Mouse (Mus musculus): ENCODE data around the gene Tcl1b4. TPM values are rescaled to one million over a fixed set of nuclear protein-coding genes. Genes with fewer than 3 reads are reported as not detected.
"Not testable (repeated sequence)": the region's sequence is repeated elsewhere in the genome, so short reads cannot be mapped to it uniquely, and the experiment has no call there.

Tcl1b4 gene
- total and polyA plus RNA-seq, 2 experiments from 2014 or later, result not detected

- not testable (repeated sequence) for H3K4me2 ChIP-seq (ENCODE audit: low read depth, low read length); H3K27me3 ChIP-seq (ENCODE audit: insufficient read depth, low read length); H3K9ac ChIP-seq (replicated peaks; ENCODE audit: low read length); DNase-seq (ENCODE audit: low spot score); H3K4me3 ChIP-seq (ENCODE audit: low read length); H3K36me3 ChIP-seq (ENCODE audit: insufficient read depth, low read length); H3K4me1 ChIP-seq (ENCODE audit: insufficient read depth, low read length); ATAC-seq; H3K9me3 ChIP-seq (ENCODE audit: low read length); H3K27ac ChIP-seq
- WGBS, result 47% methylated on average over 2 of the region's 2 CpGs
- peak; percentile 49 for TF ChIP-seq CTCF (IDR thresholded peaks at IDR 0.05; ENCODE audit: low read depth)
These were observed 12.8 kb upstream of the Tcl1b4 start for GRCm38 (mm10) chr12:105188980-105189379.

DNA sequence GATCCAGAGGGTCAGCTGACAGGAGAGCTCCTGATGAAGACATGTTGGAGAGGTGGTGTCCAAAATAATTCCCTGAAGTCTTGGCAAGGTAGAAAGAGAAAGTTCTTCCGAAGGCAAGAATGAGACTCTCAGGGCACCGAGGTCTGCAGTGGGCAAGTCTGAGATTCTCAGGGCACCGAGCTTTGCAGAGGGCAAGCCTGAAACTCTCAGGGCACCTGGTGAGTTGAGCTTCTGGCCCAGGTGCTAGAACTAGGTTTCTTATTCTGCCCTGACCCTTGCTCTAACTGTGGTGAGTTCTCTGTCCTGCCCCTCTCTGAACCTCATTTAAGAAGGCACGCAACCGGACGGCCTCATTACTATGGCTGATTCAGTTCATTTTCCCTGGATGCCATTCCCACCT is 11.0 kb upstream of the Tcl1b4 start, which contains the start of gene Tcl1b3:
TSS of gene Tcl1b3 (plus strand) at position 301 of the 400 bp plus-strand sequence.
- H3K4me3 ChIP-seq (ENCODE audit: low read length); H3K9ac ChIP-seq (replicated peaks; ENCODE audit: low read length); DNase-seq (ENCODE audit: low spot score); H3K9me3 ChIP-seq (ENCODE audit: low read length); ATAC-seq; H3K4me2 ChIP-seq (ENCODE audit: low read depth, low read length); H3K27me3 ChIP-seq (ENCODE audit: insufficient read depth, low read length); H3K36me3 ChIP-seq (ENCODE audit: insufficient read depth, low read length); H3K27ac ChIP-seq; H3K4me1 ChIP-seq (ENCODE audit: insufficient read depth, low read length): not testable (repeated sequence)
- WGBS, result 91% methylated on average over 6 of the region's 6 CpGs

- not testable (repeated sequence) for H3K27ac ChIP-seq; H3K9ac ChIP-seq (replicated peaks; ENCODE audit: low read length); H3K4me2 ChIP-seq (ENCODE audit: low read depth, low read length); DNase-seq (ENCODE audit: low spot score); H3K27me3 ChIP-seq (ENCODE audit: insufficient read depth, low read length); H3K4me3 ChIP-seq (ENCODE audit: low read length); H3K36me3 ChIP-seq (ENCODE audit: insufficient read depth, low read length); H3K4me1 ChIP-seq (ENCODE audit: insufficient read depth, low read length); H3K9me3 ChIP-seq (ENCODE audit: low read length)
- WGBS, result 15% methylated on average over 7 of the region's 7 CpGs
- 0 out of 2 replicates have a peak, but pooled peaks have one; percentile 32 for ATAC-seq
These were observed 1.9 kb upstream of the Tcl1b4 start for GRCm38 (mm10) chr12:105199684-105200497.

DNA sequence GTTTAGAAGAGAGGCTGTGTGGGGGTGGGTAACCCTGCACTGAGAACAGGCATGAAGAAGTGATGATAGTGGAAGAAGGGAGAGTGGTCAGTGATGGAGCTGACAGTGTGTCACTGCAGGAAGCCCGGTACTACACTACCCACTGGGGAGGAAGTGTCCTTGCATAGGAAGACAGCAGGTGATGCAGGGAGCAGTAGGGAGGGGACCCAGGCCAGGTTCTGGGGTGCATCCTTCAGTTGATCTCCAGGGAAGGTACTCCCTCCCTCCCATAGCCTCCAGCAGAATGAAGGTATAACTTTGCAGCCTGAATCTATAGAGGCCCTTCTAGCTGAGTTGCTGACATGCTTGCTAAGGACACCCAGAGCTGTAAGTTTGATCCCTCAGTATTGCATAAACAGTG is 5.3 kb downstream of the Tcl1b4 start:
- H3K9ac ChIP-seq (replicated peaks; ENCODE audit: low read length), result no peak overlapping the region
- H3K4me1 ChIP-seq (ENCODE audit: insufficient read depth, low read length), result no peaks in the 10 kb centered on the region
- no peaks in the 10 kb centered on the region for H3K36me3 ChIP-seq (ENCODE audit: insufficient read depth, low read length)
- TF ChIP-seq CTCF (IDR thresholded peaks at IDR 0.05; ENCODE audit: low read depth), result no peak
- WGBS, result 86% methylated on average over 1 of the region's 1 CpGs
- H3K27me3 ChIP-seq (ENCODE audit: insufficient read depth, low read length), result no peaks in the 10 kb centered on the region
- no peak overlapping the region for H3K4me2 ChIP-seq (ENCODE audit: low read depth, low read length)
- ATAC-seq (no peak), DNase-seq (ENCODE audit: low spot score) (no peak)
- H3K9me3 ChIP-seq (ENCODE audit: low read length), result no peaks in the 10 kb centered on the region
- H3K27ac ChIP-seq, result no peak overlapping the region
- no peak overlapping the region for H3K4me3 ChIP-seq (ENCODE audit: low read length)

DNA sequence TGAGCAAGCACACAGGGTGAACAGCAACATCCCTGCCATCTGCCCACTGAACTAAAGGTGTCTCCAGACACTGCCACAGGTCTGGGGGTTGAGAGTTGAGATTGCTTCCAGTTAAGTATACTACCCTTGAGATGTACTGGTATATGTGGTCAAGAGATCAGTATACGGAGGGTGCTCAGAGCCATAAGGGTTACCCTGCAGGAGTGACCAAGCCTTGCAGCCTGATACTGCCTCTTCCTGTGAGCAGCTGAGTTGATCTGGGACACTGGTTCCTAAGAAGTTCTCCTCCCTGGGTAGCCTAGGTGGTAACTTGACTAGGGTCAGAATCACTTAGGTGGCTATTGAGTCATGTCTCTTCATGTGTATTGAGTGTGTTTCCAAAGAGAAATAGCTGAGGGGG is 6.7 kb downstream of the Tcl1b4 start:
- no peak for TF ChIP-seq CTCF (IDR thresholded peaks at IDR 0.05; ENCODE audit: low read depth)
- no peak for DNase-seq (ENCODE audit: low spot score)
- 90% methylated on average over 1 of the region's 1 CpGs for WGBS

DNA sequence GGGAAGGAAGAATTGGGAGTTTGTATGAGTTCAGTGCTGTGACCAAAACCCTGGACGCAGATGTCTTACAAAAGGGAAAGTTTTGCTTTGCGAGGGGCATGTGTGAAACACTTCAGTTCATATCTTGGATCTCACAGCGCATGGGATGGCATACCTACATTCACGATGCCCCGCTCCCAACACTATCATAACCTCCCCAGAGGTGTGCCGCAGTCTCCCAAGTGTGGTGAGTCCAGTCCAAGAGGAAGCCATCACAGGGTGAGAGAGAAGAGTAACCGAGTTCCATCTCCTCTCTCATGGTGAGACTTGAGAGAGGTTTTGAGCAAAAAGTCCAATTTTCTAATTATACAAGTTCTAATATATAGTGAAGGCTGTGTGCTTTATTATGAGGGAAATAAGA is 7.5 kb downstream of the Tcl1b4 start:
- Histone ChIP-seq H3K9me3 (ENCODE audit: low read length) (no peaks in the 10 kb centered on the region), H3K27me3 (ENCODE audit: insufficient read depth, low read length) (no peaks in the 10 kb centered on the region), H3K4me2 (ENCODE audit: low read depth, low read length) (no peak overlapping the region), H3K9ac (replicated peaks; ENCODE audit: low read length) (no peak overlapping the region), H3K36me3 (ENCODE audit: insufficient read depth, low read length) (no peaks in the 10 kb centered on the region), H3K27ac (no peak overlapping the region), H3K4me1 (ENCODE audit: insufficient read depth, low read length) (no peaks in the 10 kb centered on the region), H3K4me3 (ENCODE audit: low read length) (no peak overlapping the region)
- no peak for ATAC-seq
- no peak for DNase-seq (ENCODE audit: low spot score)
- no peak for TF ChIP-seq CTCF (IDR thresholded peaks at IDR 0.05; ENCODE audit: low read depth)
- 97% methylated on average over 7 of the region's 7 CpGs for WGBS

More for the DNA sequence above, 6.7 kb downstream of the Tcl1b4 start:
- ATAC-seq, result no peak
- Histone ChIP-seq H3K27ac (no peak overlapping the region), H3K9me3 (ENCODE audit: low read length) (no peaks in the 10 kb centered on the region), H3K36me3 (ENCODE audit: insufficient read depth, low read length) (no peaks in the 10 kb centered on the region), H3K9ac (replicated peaks; ENCODE audit: low read length) (no peak overlapping the region), H3K4me3 (ENCODE audit: low read length) (no peak overlapping the region), H3K4me1 (ENCODE audit: insufficient read depth, low read length) (no peaks in the 10 kb centered on the region), H3K27me3 (ENCODE audit: insufficient read depth, low read length) (no peaks in the 10 kb centered on the region), H3K4me2 (ENCODE audit: low read depth, low read length) (no peak overlapping the region)

GRCm38 (mm10) chr12:105217101-105217760 is 15.5 kb downstream of the Tcl1b4 start:
- H3K4me3 ChIP-seq (ENCODE audit: low read length), result no peak overlapping the region
- no peaks in the 10 kb centered on the region for H3K36me3 ChIP-seq (ENCODE audit: insufficient read depth, low read length)
- no peak overlapping the region for H3K27ac ChIP-seq
- no peak overlapping the region for H3K4me2 ChIP-seq (ENCODE audit: low read depth, low read length)
- H3K27me3 ChIP-seq (ENCODE audit: insufficient read depth, low read length), result no peaks in the 10 kb centered on the region
- no peak for DNase-seq (ENCODE audit: low spot score)
- no peak for ATAC-seq
- H3K4me1 ChIP-seq (ENCODE audit: insufficient read depth, low read length), result no peaks in the 10 kb centered on the region
- no peak for TF ChIP-seq CTCF (IDR thresholded peaks at IDR 0.05; ENCODE audit: low read depth)
- WGBS, result 88% methylated on average over 7 of the region's 7 CpGs
- H3K9ac ChIP-seq (replicated peaks; ENCODE audit: low read length), result no peak overlapping the region
- no peaks in the 10 kb centered on the region for H3K9me3 ChIP-seq (ENCODE audit: low read length)

Measured in hindbrain, postnatal 0 days (tissue).